Mouse (Mus musculus) cortical plate, adult 2 months (tissue): ENCODE measurements around the gene Jhy. TPM values are rescaled to one million over a fixed set of nuclear protein-coding genes. Genes with fewer than 3 reads are reported as not detected.

Source experiments
- H3K27ac ChIP-seq: fragments of 200-500 bp; 2 replicates; pipeline ENCODE4 v1.5.1; 2012; ENCODE audit warnings: low read length, control low read depth, inconsistent platforms; ENCODE audit not compliant: insufficient read depth
- H3K4me1 ChIP-seq: fragments of 200-500 bp; 2 replicates; pipeline ENCODE4 v1.6.1; 2011; ENCODE audit warnings: low read length; ENCODE audit not compliant: control insufficient read depth, insufficient read depth
- H3K4me3 ChIP-seq: fragments of 200-500 bp; 2 replicates; pipeline ENCODE4 v1.5.1; 2011; ENCODE audit warnings: mild to moderate bottlenecking, low read length, control low read depth; ENCODE audit not compliant: insufficient read depth
- CTCF ChIP-seq: fragments of 200-500 bp; IDR thresholded peaks from 2 replicates; pipeline ENCODE4 v1.5.1; 2011; ENCODE audit warnings: mild to moderate bottlenecking, control low read depth, low read length; ENCODE audit not compliant: insufficient read depth; ENCODE audit errors: extremely low read depth
- POLR2A ChIP-seq: fragments of 200-500 bp; IDR thresholded peaks from 2 replicates; pipeline ENCODE4 v1.6.1; 2011; ENCODE audit warnings: mild to moderate bottlenecking, low read length, control low read depth; ENCODE audit not compliant: insufficient read depth; ENCODE audit errors: extremely low read depth
- polyA plus RNA-seq: library from polyadenylated mRNA; depleted of rRNA; stranded (reverse); fragments of >200 nt; gene quantifications from 2 replicates; pipeline ENCODE4 v1.2.3, GENCODE M21; 2012; rRNA removed

The Jhy gene
- polyA plus RNA-seq, 1 experiment: 0.10 TPM

- H3K4me3 ChIP-seq: no peak overlapping the region
- H3K4me1 ChIP-seq: no peaks in the 10 kb centered on the region
- H3K27ac ChIP-seq: no peak overlapping the region
- TF ChIP-seq CTCF: no peak
- TF ChIP-seq POLR2A: no peak
Observed at GRCm38 (mm10) chr9:40871369-40872155, 92.4 kb downstream of the Jhy start.

GRCm38 (mm10) chr9:40870331-40870730, 93.6 kb downstream of the Jhy start:
- Histone ChIP-seq H3K27ac (no peak overlapping the region), H3K4me3 (no peak overlapping the region), H3K4me1 (no peaks in the 10 kb centered on the region)
- TF ChIP-seq CTCF (no peak), POLR2A (no peak)

- no peak for TF ChIP-seq CTCF
- Histone ChIP-seq H3K4me3 (peak overlapping the region; percentile 37; the same call in 1 of the 2 replicates), H3K4me1 (no peaks in the 10 kb centered on the region), H3K27ac (no peak overlapping the region)
Observed at GRCm38 (mm10) chr9:40859196-40859595, 104.7 kb downstream of the Jhy start.

- Histone ChIP-seq H3K4me1 (no peaks in the 10 kb centered on the region), H3K27ac (no peak overlapping the region)
Observed at GRCm38 (mm10) chr9:40858461-40859160, 105.3 kb downstream of the Jhy start.

GRCm38 (mm10) chr9:40851515-40851914, 112.4 kb downstream of the Jhy start:
- Histone ChIP-seq H3K4me1 (no peaks in the 10 kb centered on the region), H3K4me3 (no peak overlapping the region), H3K27ac (no peak overlapping the region)
- TF ChIP-seq POLR2A: no peak
- no peak for TF ChIP-seq CTCF

More at GRCm38 (mm10) chr9:40858461-40859160, 105.3 kb downstream of the Jhy start:
- TF ChIP-seq POLR2A: no peak
- TF ChIP-seq CTCF: no peak
- peak overlapping the region; percentile 37 for H3K4me3 ChIP-seq

Other genes starting within 250 kb of the Jhy start
- 1,998 and 2,235 TPM in 2 replicates for gene Hspa8, start 163.1 kb downstream of the Jhy start, polyA plus RNA-seq
- gene Bsx, start 90.0 kb downstream of the Jhy start, polyA plus RNA-seq: 0.04 and 0.10 TPM in 2 replicates
- gene Crtam, start 40.5 kb upstream of the Jhy start, polyA plus RNA-seq: 0.06 TPM in 1 of 2 replicates, not detected in the other
- 11.6 and 12.1 TPM in 2 replicates for gene Ubash3b, start 197.6 kb upstream of the Jhy start, polyA plus RNA-seq